Mouse (Mus musculus) lung, adult 2 months (tissue): Measurements from ENCODE around the gene Zbtb17. TPM values are rescaled to one million over a fixed set of nuclear protein-coding genes. Genes with fewer than 3 reads are reported as not detected.

ENCODE experiments used
- DNase-seq: peaks from one replicate; pipeline ENCODE4 v3.0.0; 2022
- H3K4me1 ChIP-seq: fragments of 200-500 bp; 2 replicates; pipeline ENCODE4 v1.6.1; 2011; ENCODE audit warnings: low read length; ENCODE audit not compliant: control insufficient read depth, insufficient read depth
- H3K4me3 ChIP-seq: fragments of 200-500 bp; replicated peaks from 2 replicates; pipeline ENCODE3; 2011; ENCODE audit warnings: low read depth, mild to moderate bottlenecking, control low read depth, low read length; ENCODE audit errors: extremely low read depth
- CTCF ChIP-seq: fragments of 200-500 bp; IDR thresholded peaks from 2 replicates; pipeline ENCODE4 v1.5.1; 2011; ENCODE audit warnings: mild to moderate bottlenecking, low read length, control low read depth; ENCODE audit not compliant: insufficient read depth
- POLR2A ChIP-seq: fragments of 200-500 bp; IDR thresholded peaks from 2 replicates; pipeline ENCODE4 v1.6.1; 2011; ENCODE audit warnings: low read depth, mild to moderate bottlenecking, control low read depth, low read length, borderline replicate concordance; ENCODE audit errors: extremely low read depth
- WGBS: fragments of 180-500 bp; shearing (Covaris S2); methylation state at CpG from one replicate; pipeline ENCODE4 v1.1.7; 2018; 5-methylcytosine and 5-hydroxymethylcytosine counted together
- polyA plus RNA-seq: library from polyadenylated mRNA; depleted of rRNA; stranded (reverse); fragments of >200 nt; gene quantifications from 2 replicates; pipeline ENCODE4 v1.2.3, GENCODE M21; 2012

Zbtb17 gene
- polyA plus RNA-seq, 1 experiment = 38.6 TPM

DNA sequence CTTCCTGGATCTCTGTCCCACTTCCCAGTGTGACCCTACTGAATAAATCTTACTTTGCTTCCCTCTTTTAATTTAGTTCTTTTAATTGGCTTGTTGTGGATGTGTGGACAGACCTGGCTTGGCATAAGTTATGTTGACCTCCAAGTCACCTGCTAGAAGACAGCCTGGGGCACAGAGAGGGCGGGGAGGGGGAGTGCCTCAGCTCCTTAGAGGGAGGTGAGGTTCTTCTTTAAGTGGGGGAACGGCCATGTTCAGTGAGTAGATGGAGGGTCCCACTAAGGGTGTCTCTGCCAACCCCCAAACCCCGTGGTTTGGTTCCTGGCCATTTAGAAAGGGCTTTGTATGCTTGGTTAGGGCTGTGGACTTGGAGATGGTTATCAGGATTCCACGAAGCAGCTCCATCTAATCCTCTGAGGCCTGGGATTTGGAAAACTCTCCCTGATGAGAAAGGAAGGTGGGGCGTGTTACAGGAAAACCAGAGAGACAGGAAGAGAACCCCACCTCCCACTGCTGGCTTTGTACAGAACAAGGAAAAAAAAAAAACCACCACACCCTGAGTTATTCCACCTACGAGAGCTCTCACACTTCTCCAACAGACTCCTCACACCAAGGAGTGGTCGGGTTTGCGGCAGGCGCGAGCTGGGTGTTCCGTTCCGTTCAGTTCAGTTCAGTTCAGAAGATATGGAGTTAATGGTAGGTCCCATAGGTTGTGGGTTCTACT, 5.2 kb upstream of the Zbtb17 start:
- peaks cover 5% of the 10 kb centered on the region for H3K4me1 ChIP-seq
- H3K4me3 ChIP-seq = no peak overlapping the region
- no peak for DNase-seq
- TF ChIP-seq POLR2A = no peak
- TF ChIP-seq CTCF = no peak
- 62% methylated on average over 12 of the region's 12 CpGs for WGBS

DNA sequence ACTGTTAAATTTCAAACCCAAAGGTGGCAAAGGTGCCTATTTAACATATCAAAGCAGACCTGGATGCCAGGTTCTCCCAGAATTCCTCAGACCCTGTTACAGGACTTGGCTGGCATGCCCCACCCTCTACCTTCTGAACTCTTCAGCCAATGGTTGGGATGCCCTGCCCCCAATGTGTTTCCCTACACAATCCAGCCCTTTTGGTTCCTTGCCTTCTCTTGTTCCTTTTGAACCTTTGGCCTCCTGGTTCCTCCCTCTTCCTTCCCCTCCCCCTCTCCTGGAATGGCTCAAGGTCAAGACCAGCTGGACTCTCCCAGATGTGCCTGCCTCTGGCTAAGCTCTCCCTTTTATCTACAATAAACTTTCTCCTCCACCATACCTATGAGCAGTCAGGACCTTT, 3.6 kb upstream of the Zbtb17 start:
- no peak overlapping the region for H3K4me3 ChIP-seq
- TF ChIP-seq POLR2A (no peak), CTCF (no peak)
- DNase-seq = no peak
- H3K4me1 ChIP-seq = peaks cover 11% of the 10 kb centered on the region

DNA sequence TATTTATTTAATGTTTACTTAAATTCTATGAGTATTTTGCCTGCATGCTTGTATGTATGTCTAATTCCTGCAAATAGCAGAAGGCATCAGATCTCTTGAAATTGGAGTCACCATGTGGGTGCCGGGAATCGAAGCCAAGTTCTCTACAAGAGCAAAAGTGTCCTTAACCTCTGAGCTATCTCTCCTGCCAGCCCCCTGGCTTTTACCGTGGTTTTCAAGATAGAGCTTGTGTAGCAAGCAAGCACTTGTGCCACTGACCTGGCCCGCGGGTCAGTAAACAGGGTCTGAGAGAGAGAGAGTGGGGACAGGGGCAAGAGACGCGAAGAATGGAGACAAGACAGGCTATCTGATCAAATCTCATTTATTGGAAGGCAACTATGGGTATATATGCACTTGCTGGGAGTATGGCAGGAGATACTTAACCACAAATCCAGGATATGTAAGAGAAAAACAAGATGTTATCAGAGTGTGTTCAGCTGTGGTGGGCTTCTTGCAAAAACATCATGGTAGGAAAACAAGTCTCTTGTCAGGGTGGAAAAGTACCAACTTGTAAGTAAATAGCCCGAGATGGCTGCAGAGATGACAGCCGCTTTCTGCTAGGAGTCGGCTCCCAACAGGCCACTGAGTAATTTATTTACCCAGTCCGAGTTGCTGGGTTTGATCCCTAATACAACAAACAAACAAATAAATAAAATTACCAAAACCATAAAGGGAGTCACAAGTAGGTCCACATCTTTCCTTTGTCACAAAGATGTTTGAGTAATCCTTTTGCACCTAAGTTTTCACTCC, 619 bp upstream of the Zbtb17 start:
- H3K4me1 ChIP-seq = peaks cover 11% of the 10 kb centered on the region
- no peak for TF ChIP-seq CTCF
- no peak for TF ChIP-seq POLR2A
- DNase-seq = no peak
- WGBS = 34% methylated on average over 11 of the region's 11 CpGs
- peak overlapping the region; percentile 73 for H3K4me3 ChIP-seq

DNA sequence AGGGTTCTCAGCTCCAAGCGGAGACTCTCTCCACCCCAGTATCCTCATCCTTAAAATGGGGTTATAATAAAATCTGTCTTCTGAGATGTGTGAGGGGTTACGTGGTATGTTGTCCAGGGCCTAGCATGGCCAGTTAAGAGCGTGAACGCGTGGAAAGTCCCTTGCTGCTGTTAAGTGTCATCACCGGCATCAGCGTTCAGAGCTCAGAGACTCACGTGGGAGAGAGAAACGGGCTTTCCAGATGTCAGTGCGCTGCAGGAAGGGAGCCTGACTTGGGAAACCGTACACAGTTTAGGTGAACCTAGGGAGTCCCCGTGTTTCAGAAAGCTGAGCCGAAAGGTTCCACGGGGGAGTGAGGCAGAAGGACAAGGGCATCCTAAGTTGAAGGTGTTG, 870 bp downstream of the Zbtb17 start:
- TF ChIP-seq CTCF (no peak), POLR2A (no peak)
- DNase-seq = no peak
- WGBS = 12% methylated on average over 14 of the region's 14 CpGs
- Histone ChIP-seq H3K4me1 (peaks cover 9% of the 10 kb centered on the region), H3K4me3 (peak overlapping the region; percentile 95)

DNA sequence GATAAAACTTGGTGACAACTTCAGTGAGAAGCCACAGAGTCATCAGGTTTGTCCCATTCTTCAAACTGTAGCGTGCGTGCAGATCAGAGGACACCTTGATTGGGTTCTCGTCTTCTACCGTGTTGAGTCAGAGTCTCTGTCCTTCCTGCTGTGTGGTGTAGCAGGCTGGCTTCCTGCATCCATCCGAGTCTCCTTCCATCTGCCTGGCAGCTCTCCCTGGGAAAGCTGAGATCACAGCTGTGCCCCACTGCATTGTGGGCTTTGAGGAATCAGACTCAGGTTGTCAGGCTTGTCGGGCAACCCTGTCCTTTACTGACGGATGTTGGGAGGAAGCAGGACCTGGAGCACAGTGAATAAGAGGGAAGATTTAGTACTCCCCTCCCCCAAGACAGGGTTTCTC, 1.8 kb downstream of the Zbtb17 start:
- H3K4me3 ChIP-seq = no peak overlapping the region
- WGBS = 58% methylated on average over 7 of the region's 7 CpGs
- no peak for DNase-seq
- TF ChIP-seq CTCF (no peak), POLR2A (no peak)
- peaks cover 9% of the 10 kb centered on the region for H3K4me1 ChIP-seq

DNA sequence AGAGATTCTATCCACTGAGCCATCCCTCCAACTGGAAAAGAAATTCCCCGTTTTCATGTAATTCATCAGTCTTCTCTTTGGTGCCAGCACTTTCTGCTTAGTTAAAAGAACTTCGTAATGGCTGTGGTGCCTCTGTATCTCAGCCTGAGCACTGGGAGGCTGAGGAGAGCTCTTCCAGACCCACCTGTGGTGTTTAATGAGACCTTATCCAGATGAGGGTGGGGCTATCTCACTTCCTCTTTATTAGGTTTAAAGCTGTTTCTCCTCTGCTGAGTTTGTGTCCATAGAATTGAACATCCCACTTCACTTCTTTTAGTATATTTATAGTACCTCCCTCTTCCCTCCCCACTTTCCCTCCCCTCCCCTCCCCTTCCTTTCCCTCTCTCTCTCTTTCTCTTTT, 6.8 kb downstream of the Zbtb17 start:
- no peak for DNase-seq
- no peak overlapping the region for H3K4me3 ChIP-seq
- no peak for TF ChIP-seq POLR2A
- no peak for TF ChIP-seq CTCF
- 69% methylated on average over 2 of the region's 2 CpGs for WGBS
- H3K4me1 ChIP-seq = no peaks in the 10 kb centered on the region

DNA sequence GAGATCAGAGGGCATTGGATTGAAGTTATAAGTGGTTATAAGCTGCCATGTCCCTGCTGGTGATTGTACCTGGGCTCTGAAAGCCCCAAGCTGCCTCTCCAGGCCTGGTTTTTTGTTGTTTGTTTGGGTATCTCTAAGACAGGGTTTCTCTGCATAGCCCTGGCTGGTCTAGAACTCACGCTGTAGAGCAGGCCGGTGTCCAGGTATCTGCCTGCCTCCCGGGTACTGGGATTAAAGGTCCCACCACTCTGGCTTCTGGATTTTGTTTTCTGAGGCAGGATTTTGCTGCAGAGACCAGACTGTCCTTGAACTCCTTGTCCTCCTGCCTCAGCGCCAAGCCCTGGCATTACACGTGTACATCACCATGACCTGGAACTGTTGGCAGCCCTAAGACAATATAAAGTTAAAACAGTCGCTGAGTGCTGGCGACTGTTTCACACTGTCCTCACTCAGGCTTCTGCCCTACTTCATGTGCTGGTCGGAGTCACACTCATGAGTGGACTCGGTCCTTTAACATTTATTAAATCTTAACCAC, 7.5 kb downstream of the Zbtb17 start:
- no peak for DNase-seq

DNA sequence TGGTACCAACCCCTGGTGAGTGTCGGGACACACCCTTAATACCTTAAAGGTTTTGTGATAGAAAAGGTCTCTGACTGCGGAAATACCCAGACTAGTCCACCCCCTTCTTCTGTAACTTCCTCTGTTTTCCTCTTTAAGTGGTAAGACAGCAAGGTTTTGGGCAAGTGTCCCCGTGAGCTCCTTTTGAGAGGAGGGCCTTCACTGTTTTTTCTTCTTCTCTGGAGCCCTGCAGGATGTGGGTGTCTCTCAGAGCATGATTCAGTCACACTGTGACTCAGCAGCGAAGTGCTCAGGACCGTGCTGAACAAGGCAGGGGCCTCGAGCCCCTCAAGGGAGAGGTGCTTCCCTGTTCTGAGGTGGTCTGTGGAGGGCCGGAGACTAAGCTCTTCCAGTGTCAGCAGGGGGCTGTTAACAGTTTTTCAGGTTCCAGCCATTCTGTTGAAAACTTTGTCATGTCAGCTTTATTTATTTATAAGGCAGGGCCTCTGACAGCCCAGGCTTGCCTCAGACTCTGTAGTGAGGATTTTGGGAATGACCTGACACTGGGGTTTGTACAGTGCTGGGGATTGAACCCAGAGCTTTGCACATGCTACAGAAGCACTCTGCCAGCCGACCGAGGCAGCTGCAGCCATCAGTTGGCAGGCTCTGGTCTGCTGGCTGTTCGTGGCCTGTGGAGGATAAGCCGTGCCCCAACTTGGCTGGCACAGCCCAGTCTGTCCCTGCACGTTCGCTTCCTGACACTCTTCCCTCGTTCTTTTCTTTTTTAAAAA, 10.3 kb downstream of the Zbtb17 start:
- no peak for TF ChIP-seq POLR2A
- no peak for TF ChIP-seq CTCF
- H3K4me1 ChIP-seq = no peaks in the 10 kb centered on the region
- no peak overlapping the region for H3K4me3 ChIP-seq
- 56% methylated on average over 14 of the region's 14 CpGs for WGBS
- DNase-seq = no peak

More for the DNA sequence above, 7.5 kb downstream of the Zbtb17 start:
- H3K4me1 ChIP-seq = no peaks in the 10 kb centered on the region
- TF ChIP-seq POLR2A (no peak), CTCF (no peak)
- H3K4me3 ChIP-seq = no peak overlapping the region
- 83% methylated on average over 9 of the region's 9 CpGs for WGBS

DNA sequence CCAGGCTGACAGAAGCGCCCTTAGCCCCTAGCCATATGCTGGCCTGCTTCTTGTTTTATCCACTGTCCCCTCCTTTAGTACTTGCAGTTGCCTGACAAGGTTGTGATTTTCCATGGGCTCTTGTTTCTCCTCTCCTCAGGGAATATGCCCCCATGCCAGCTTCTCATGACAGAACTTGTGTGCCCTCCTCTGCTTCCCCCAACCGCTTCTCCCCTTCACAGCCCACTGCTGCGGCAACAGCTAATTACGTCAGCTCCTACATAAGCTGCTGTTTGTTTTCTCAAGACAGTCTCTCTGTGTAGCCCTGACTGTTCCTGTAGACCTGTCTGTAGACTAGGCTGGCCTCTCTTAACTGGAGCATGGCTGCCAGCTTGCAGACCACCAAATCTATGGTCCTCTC, 11.1 kb downstream of the Zbtb17 start:
- TF ChIP-seq POLR2A = no peak
- TF ChIP-seq CTCF = no peak
- no peak for DNase-seq
- H3K4me3 ChIP-seq = no peak overlapping the region
- WGBS = 86% methylated on average over 4 of the region's 4 CpGs
- no peaks in the 10 kb centered on the region for H3K4me1 ChIP-seq
